Mouse (Mus musculus): Measurements from ENCODE around the gene Col7a1. TPM values are rescaled to one million over a fixed set of nuclear protein-coding genes. Genes with fewer than 3 reads are reported as not detected.

Gene Col7a1
- polyA plus RNA-seq, 1 experiment, result 4.1 TPM

GRCm38 (mm10) chr9:109008994-109009635, 55.7 kb downstream of the Col7a1 start:
- peaks cover 5% of the 10 kb centered on the region for H3K4me1 ChIP-seq (ENCODE audit: control insufficient read depth, insufficient read depth, low read length)
- H3K4me3 ChIP-seq (ENCODE audit: insufficient read depth, low read length), result no peak overlapping the region
- TF ChIP-seq POLR2A (IDR thresholded peaks at IDR 0.05; ENCODE audit: extremely low read depth, insufficient read depth, low read length), result no peak
- TF ChIP-seq CTCF (IDR thresholded peaks at IDR 0.05; ENCODE audit: extremely low read depth, insufficient read depth, low read length), result no peak
- H3K27ac ChIP-seq (ENCODE audit: insufficient read depth, low read length), result peak overlapping the region; percentile 36; the same call in 1 of the 2 replicates

GRCm38 (mm10) chr9:109009636-109010315, 56.4 kb downstream of the Col7a1 start:
- 0 out of 2 replicates have a peak overlapping the region, but pooled peaks have one; percentile 36 for H3K27ac ChIP-seq (ENCODE audit: insufficient read depth, low read length)
- H3K4me1 ChIP-seq (ENCODE audit: control insufficient read depth, insufficient read depth, low read length), result peaks cover 5% of the 10 kb centered on the region
- TF ChIP-seq POLR2A (IDR thresholded peaks at IDR 0.05; ENCODE audit: extremely low read depth, insufficient read depth, low read length) (no peak), CTCF (IDR thresholded peaks at IDR 0.05; ENCODE audit: extremely low read depth, insufficient read depth, low read length) (no peak)
- no peak overlapping the region for H3K4me3 ChIP-seq (ENCODE audit: insufficient read depth, low read length)

GRCm38 (mm10) chr9:109010316-109010690, 56.9 kb downstream of the Col7a1 start:
- no peak overlapping the region for H3K27ac ChIP-seq (ENCODE audit: insufficient read depth, low read length)
- peaks cover 5% of the 10 kb centered on the region for H3K4me1 ChIP-seq (ENCODE audit: control insufficient read depth, insufficient read depth, low read length)
- TF ChIP-seq POLR2A (IDR thresholded peaks at IDR 0.05; ENCODE audit: extremely low read depth, insufficient read depth, low read length), result no peak
- TF ChIP-seq CTCF (IDR thresholded peaks at IDR 0.05; ENCODE audit: extremely low read depth, insufficient read depth, low read length), result no peak
- H3K4me3 ChIP-seq (ENCODE audit: insufficient read depth, low read length), result no peak overlapping the region

GRCm38 (mm10) chr9:109015397-109015796, 62.0 kb downstream of the Col7a1 start:
- Histone ChIP-seq H3K27ac (ENCODE audit: insufficient read depth, low read length) (no peak overlapping the region), H3K4me3 (ENCODE audit: insufficient read depth, low read length) (no peak overlapping the region), H3K4me1 (ENCODE audit: control insufficient read depth, insufficient read depth, low read length) (no peaks in the 10 kb centered on the region)
- TF ChIP-seq POLR2A (IDR thresholded peaks at IDR 0.05; ENCODE audit: extremely low read depth, insufficient read depth, low read length) (no peak), CTCF (IDR thresholded peaks at IDR 0.05; ENCODE audit: extremely low read depth, insufficient read depth, low read length) (no peak)

GRCm38 (mm10) chr9:109016973-109017604, 63.7 kb downstream of the Col7a1 start:
- H3K27ac ChIP-seq (ENCODE audit: insufficient read depth, low read length), result no peak overlapping the region
- TF ChIP-seq POLR2A (IDR thresholded peaks at IDR 0.05; ENCODE audit: extremely low read depth, insufficient read depth, low read length) (no peak), CTCF (IDR thresholded peaks at IDR 0.05; ENCODE audit: extremely low read depth, insufficient read depth, low read length) (no peak)
- H3K4me3 ChIP-seq (ENCODE audit: insufficient read depth, low read length), result no peak overlapping the region

GRCm38 (mm10) chr9:109021428-109021827, 68.0 kb downstream of the Col7a1 start:
- Histone ChIP-seq H3K4me1 (ENCODE audit: control insufficient read depth, insufficient read depth, low read length) (peaks cover 5% of the 10 kb centered on the region), H3K4me3 (ENCODE audit: insufficient read depth, low read length) (no peak overlapping the region), H3K27ac (ENCODE audit: insufficient read depth, low read length) (no peak overlapping the region)
- TF ChIP-seq POLR2A (IDR thresholded peaks at IDR 0.05; ENCODE audit: extremely low read depth, insufficient read depth, low read length), result no peak
- no peak for TF ChIP-seq CTCF (IDR thresholded peaks at IDR 0.05; ENCODE audit: extremely low read depth, insufficient read depth, low read length)

More at GRCm38 (mm10) chr9:109016973-109017604, 63.7 kb downstream of the Col7a1 start:
- H3K4me1 ChIP-seq (ENCODE audit: control insufficient read depth, insufficient read depth, low read length), result no peaks in the 10 kb centered on the region

GRCm38 (mm10) chr9:109022866-109023685, 69.7 kb downstream of the Col7a1 start:
- peaks cover 7% of the 10 kb centered on the region for H3K4me1 ChIP-seq (ENCODE audit: control insufficient read depth, insufficient read depth, low read length)
- H3K27ac ChIP-seq (ENCODE audit: insufficient read depth, low read length), result peak overlapping the region; percentile 11
- TF ChIP-seq CTCF (IDR thresholded peaks at IDR 0.05; ENCODE audit: extremely low read depth, insufficient read depth, low read length), result no peak
- no peak for TF ChIP-seq POLR2A (IDR thresholded peaks at IDR 0.05; ENCODE audit: extremely low read depth, insufficient read depth, low read length)
- no peak overlapping the region for H3K4me3 ChIP-seq (ENCODE audit: insufficient read depth, low read length)

GRCm38 (mm10) chr9:109027521-109027920, 74.1 kb downstream of the Col7a1 start:
- Histone ChIP-seq H3K4me3 (ENCODE audit: insufficient read depth, low read length) (no peak overlapping the region), H3K4me1 (ENCODE audit: control insufficient read depth, insufficient read depth, low read length) (peaks cover 5% of the 10 kb centered on the region), H3K27ac (ENCODE audit: insufficient read depth, low read length) (no peak overlapping the region)
- TF ChIP-seq CTCF (IDR thresholded peaks at IDR 0.05; ENCODE audit: extremely low read depth, insufficient read depth, low read length), result no peak
- no peak for TF ChIP-seq POLR2A (IDR thresholded peaks at IDR 0.05; ENCODE audit: extremely low read depth, insufficient read depth, low read length)

- peaks cover 2% of the 10 kb centered on the region; the same call in 1 of the 2 replicates for H3K4me1 ChIP-seq (ENCODE audit: control insufficient read depth, insufficient read depth, low read length)
- H3K27ac ChIP-seq (ENCODE audit: insufficient read depth, low read length), result no peak overlapping the region
- no peak for TF ChIP-seq CTCF (IDR thresholded peaks at IDR 0.05; ENCODE audit: extremely low read depth, insufficient read depth, low read length)
- no peak for TF ChIP-seq POLR2A (IDR thresholded peaks at IDR 0.05; ENCODE audit: extremely low read depth, insufficient read depth, low read length)
- H3K4me3 ChIP-seq (ENCODE audit: insufficient read depth, low read length), result no peak overlapping the region
Observed at GRCm38 (mm10) chr9:109028421-109028820, 75.0 kb downstream of the Col7a1 start.

Data from cortical plate, adult 2 months (tissue).